Mouse (Mus musculus) lung, embryonic 16.5 days (tissue): ENCODE measurements at regions not wholly inside any gene's neighbourhood (a gene's known extent, or its start where the extent isn't known, plus 50 kb on each side); places are given as distances from the start of the nearest gene placed in this dataset.
A peak's percentile ranks its signal among the peaks of the same experiment; 100 is the strongest.

ENCODE experiments used
- ATAC-seq: fragments of 200-750 bp; cut with Nextera tagmentation; 2 replicates; pipeline ENCODE4 v1.8.0; 2017; ENCODE audit warnings: low read depth, mild to moderate bottlenecking, moderate library complexity
- H3K27ac ChIP-seq: fragments of 300-500 bp; sonication (generic); 2 replicates; pipeline ENCODE4 v1.5.1; 2014; ENCODE audit warnings: mild to moderate bottlenecking, control low read depth, low read length
- H3K27me3 ChIP-seq: fragments of 300-500 bp; sonication (generic); 2 replicates; pipeline ENCODE4 v1.6.1; 2014; ENCODE audit warnings: low read depth, low read length, mixed read lengths; ENCODE audit not compliant: control insufficient read depth, insufficient read depth
- H3K36me3 ChIP-seq: fragments of 300-500 bp; sonication (generic); 2 replicates; pipeline ENCODE4 v1.6.1; 2014; ENCODE audit warnings: low read length; ENCODE audit not compliant: control insufficient read depth, insufficient read depth
- H3K4me1 ChIP-seq: fragments of 300-500 bp; sonication (generic); replicated peaks from 2 replicates; pipeline ENCODE4 v1.6.1; 2014; ENCODE audit warnings: low read length, mixed read lengths; ENCODE audit not compliant: control insufficient read depth, insufficient read depth
- H3K4me2 ChIP-seq: fragments of 300-500 bp; sonication (generic); 2 replicates; pipeline ENCODE4 v1.6.1; 2014; ENCODE audit warnings: low read depth, low read length, control low read depth
- H3K4me3 ChIP-seq: fragments of 300-500 bp; sonication (generic); 2 replicates; pipeline ENCODE4 v1.5.1; 2014; ENCODE audit warnings: mild to moderate bottlenecking, low read length, control low read depth
- H3K9ac ChIP-seq: fragments of 300-500 bp; sonication (generic); 2 replicates; pipeline ENCODE4 v1.6.1; 2014; ENCODE audit warnings: low read length, control low read depth
- H3K9me3 ChIP-seq: fragments of 300-500 bp; sonication (generic); 2 replicates; pipeline ENCODE4 v1.6.1; 2016; ENCODE audit warnings: low read length; ENCODE audit not compliant: control insufficient read depth
- WGBS: fragments of 180-500 bp; shearing (Covaris S2); extraction: QIAGEN DNeasy Blood & Tissue Kit; methylation state at CpG from one replicate; pipeline ENCODE4 v1.1.7; 2014; 5-methylcytosine and 5-hydroxymethylcytosine counted together

- 81% methylated on average over 2 of the region's 2 CpGs for WGBS
These were observed 138.5 kb upstream of the Mbnl1 start for GRCm38 (mm10) chr3:60334133-60334532.

GRCm38 (mm10) chr3:60346390-60346789 is 126.2 kb upstream of the Mbnl1 start:
- Histone ChIP-seq H3K36me3 (no peaks in the 10 kb centered on the region), H3K4me1 (peaks cover 2% of the 10 kb centered on the region; the same call in 1 of the 2 replicates), H3K4me3 (no peak overlapping the region), H3K27ac (peak overlapping the region; percentile 57), H3K9me3 (no peaks in the 10 kb centered on the region), H3K9ac (no peak overlapping the region), H3K27me3 (no peaks in the 10 kb centered on the region), H3K4me2 (no peak overlapping the region)
- ATAC-seq, result peak; percentile 83

More at GRCm38 (mm10) chr3:60334133-60334532, 138.5 kb upstream of the Mbnl1 start:
- Histone ChIP-seq H3K27me3 (no peaks in the 10 kb centered on the region), H3K9ac (no peak overlapping the region), H3K4me1 (no peaks in the 10 kb centered on the region), H3K27ac (no peak overlapping the region), H3K4me3 (no peak overlapping the region), H3K4me2 (no peak overlapping the region), H3K9me3 (no peaks in the 10 kb centered on the region), H3K36me3 (no peaks in the 10 kb centered on the region)
- ATAC-seq, result no peak

- Histone ChIP-seq H3K9me3 (no peaks in the 10 kb centered on the region), H3K36me3 (no peaks in the 10 kb centered on the region), H3K27me3 (no peaks in the 10 kb centered on the region), H3K4me2 (no peak overlapping the region), H3K4me3 (no peak overlapping the region), H3K9ac (no peak overlapping the region), H3K4me1 (peaks cover 2% of the 10 kb centered on the region; the same call in 1 of the 2 replicates), H3K27ac (peak overlapping the region; percentile 57)
- ATAC-seq, result no peak
- 91% methylated on average over 1 of the region's 1 CpGs for WGBS
These were observed 125.6 kb upstream of the Mbnl1 start for GRCm38 (mm10) chr3:60347049-60347448.

GRCm38 (mm10) chr3:60371176-60371965 is 101.3 kb upstream of the Mbnl1 start:
- H3K27me3 ChIP-seq, result no peaks in the 10 kb centered on the region
- H3K36me3 ChIP-seq, result no peaks in the 10 kb centered on the region
- no peak overlapping the region for H3K4me2 ChIP-seq
- no peak for ATAC-seq
- no peak overlapping the region for H3K9ac ChIP-seq
- H3K27ac ChIP-seq, result 0 out of 2 replicates have a peak overlapping the region, but pooled peaks have one; percentile 15
- no peaks in the 10 kb centered on the region for H3K9me3 ChIP-seq
- H3K4me1 ChIP-seq, result no peaks in the 10 kb centered on the region
- 66% methylated on average over 2 of the region's 2 CpGs for WGBS
- no peak overlapping the region for H3K4me3 ChIP-seq

GRCm38 (mm10) chr3:60373662-60374061 is 99.0 kb upstream of the Mbnl1 start:
- H3K4me1 ChIP-seq, result no peaks in the 10 kb centered on the region
- no peak overlapping the region for H3K9ac ChIP-seq
- WGBS, result 67% methylated on average over 1 of the region's 1 CpGs
- H3K27me3 ChIP-seq, result no peaks in the 10 kb centered on the region
- H3K36me3 ChIP-seq, result no peaks in the 10 kb centered on the region
- H3K27ac ChIP-seq, result no peak overlapping the region
- no peaks in the 10 kb centered on the region for H3K9me3 ChIP-seq
- no peak overlapping the region for H3K4me2 ChIP-seq
- ATAC-seq, result no peak
- no peak overlapping the region for H3K4me3 ChIP-seq

GRCm38 (mm10) chr3:60388593-60388992 is 84.0 kb upstream of the Mbnl1 start:
- no peak overlapping the region for H3K27ac ChIP-seq
- no peaks in the 10 kb centered on the region for H3K4me1 ChIP-seq
- no peak for ATAC-seq
- H3K27me3 ChIP-seq, result no peaks in the 10 kb centered on the region
- H3K4me2 ChIP-seq, result no peak overlapping the region
- H3K4me3 ChIP-seq, result no peak overlapping the region
- H3K9me3 ChIP-seq, result no peaks in the 10 kb centered on the region
- 40% methylated on average over 2 of the region's 2 CpGs for WGBS
- no peaks in the 10 kb centered on the region for H3K36me3 ChIP-seq
- no peak overlapping the region for H3K9ac ChIP-seq

- no peak overlapping the region for H3K27ac ChIP-seq
- no peaks in the 10 kb centered on the region for H3K4me1 ChIP-seq
- H3K4me2 ChIP-seq, result no peak overlapping the region
- H3K27me3 ChIP-seq, result no peaks in the 10 kb centered on the region
- WGBS, result 30% methylated on average over 2 of the region's 2 CpGs
- H3K9me3 ChIP-seq, result no peaks in the 10 kb centered on the region
- H3K9ac ChIP-seq, result no peak overlapping the region
- ATAC-seq, result no peak
- no peaks in the 10 kb centered on the region for H3K36me3 ChIP-seq
- no peak overlapping the region for H3K4me3 ChIP-seq
These were observed 83.6 kb upstream of the Mbnl1 start for GRCm38 (mm10) chr3:60389032-60389431.

- no peaks in the 10 kb centered on the region for H3K9me3 ChIP-seq
- no peaks in the 10 kb centered on the region for H3K4me1 ChIP-seq
- no peak overlapping the region for H3K27ac ChIP-seq
- no peak overlapping the region for H3K9ac ChIP-seq
- no peaks in the 10 kb centered on the region for H3K36me3 ChIP-seq
- H3K27me3 ChIP-seq, result no peaks in the 10 kb centered on the region
- no peak overlapping the region for H3K4me3 ChIP-seq
- 65% methylated on average over 4 of the region's 4 CpGs for WGBS
- no peak for ATAC-seq
- no peak overlapping the region for H3K4me2 ChIP-seq
These were observed 77.3 kb upstream of the Mbnl1 start for GRCm38 (mm10) chr3:60395299-60395698.

- Histone ChIP-seq H3K4me2 (no peak overlapping the region), H3K27me3 (no peaks in the 10 kb centered on the region), H3K36me3 (no peaks in the 10 kb centered on the region), H3K27ac (no peak overlapping the region), H3K4me1 (no peaks in the 10 kb centered on the region), H3K9me3 (no peaks in the 10 kb centered on the region), H3K4me3 (no peak overlapping the region), H3K9ac (no peak overlapping the region)
- WGBS, result 79% methylated on average over 3 of the region's 3 CpGs
- ATAC-seq, result no peak
These were observed 75.7 kb upstream of the Mbnl1 start for GRCm38 (mm10) chr3:60396971-60397370.
